Comparison of ENCODE assay signal across 8 mouse cellular contexts in genomic region chr3:108855371-108855770, GRCm38 (mm10). TPM values are rescaled to one million over a fixed set of nuclear protein-coding genes. Genes with fewer than 3 reads are reported as not detected.
DNase-seq lines count a peak whose midpoint lies in the region; ATAC-seq and TF ChIP-seq lines count a peak whose summit lies in the region.

No protein-coding gene starts in this region.

- H3K36me3 ChIP-seq in spleen, adult 2 months (ENCODE audit: control insufficient read depth, insufficient read depth, low read length), result no peaks in the 10 kb centered on the region
- H3K36me3 ChIP-seq in embryonic facial prominence, embryonic 10.5 days (replicated peaks), result no peaks in the 10 kb centered on the region
- H3K36me3 ChIP-seq in heart, embryonic 10.5 days, result no peaks in the 10 kb centered on the region

- no peaks in the 10 kb centered on the region for H3K27me3 ChIP-seq in spleen, adult 2 months (ENCODE audit: control insufficient read depth, insufficient read depth, low read length)
- 0 out of 2 replicates have a peak, but pooled peaks cover 6% of the 10 kb centered on the region for H3K27me3 ChIP-seq in embryonic facial prominence, embryonic 10.5 days (replicated peaks; ENCODE audit: low read depth, poor library complexity, severe bottlenecking)
- no peaks in the 10 kb centered on the region for H3K27me3 ChIP-seq in heart, embryonic 10.5 days (ENCODE audit: insufficient read depth, poor library complexity, severe bottlenecking)

- ATAC-seq in megakaryocyte, adult 5-6 weeks (ENCODE audit: poor library complexity, severe bottlenecking), result peak; percentile 77

- peak overlapping the region; percentile 84 for H3K27ac ChIP-seq in spleen, adult 2 months (ENCODE audit: insufficient read depth, low read length)
- H3K27ac ChIP-seq in embryonic facial prominence, embryonic 10.5 days (replicated peaks), result peak overlapping the region; percentile 51
- peak overlapping the region; percentile 42 for H3K27ac ChIP-seq in heart, embryonic 10.5 days

- DNase-seq in spleen, adult 2 months (ENCODE audit: low read depth in 1 of 2, low spot score in 2 of 2), result no peak
- DNase-seq in spleen, postnatal 10 days (ENCODE audit: low spot score in 2 of 2), result no peak
- no peak for DNase-seq in embryonic facial prominence, embryonic 10.5 days (ENCODE audit: low spot score)
- peak; percentile 76 for DNase-seq in heart, embryonic 10.5 days (ENCODE audit: low spot score)
- DNase-seq in layer of hippocampus, postnatal 14 days (ENCODE audit: low spot score in 2 of 2), result peak; percentile 70 to 88
- DNase-seq in telencephalon, adult 2 months (ENCODE audit: low read depth, low spot score), result peak; percentile 95
- DNase-seq in kidney, adult 8-10 months, result no peak

- H3K4me1 ChIP-seq in spleen, adult 2 months (ENCODE audit: control insufficient read depth, insufficient read depth, insufficient read length), result peaks cover 3% of the 10 kb centered on the region; the same call in 1 of the 2 replicates
- H3K4me1 ChIP-seq in embryonic facial prominence, embryonic 10.5 days, result peaks cover 43% of the 10 kb centered on the region
- H3K4me1 ChIP-seq in heart, embryonic 10.5 days, result peaks cover 32% of the 10 kb centered on the region

- no peak overlapping the region for H3K4me3 ChIP-seq in spleen, adult 2 months (ENCODE audit: extremely low read depth, insufficient read depth, insufficient read length)
- H3K4me3 ChIP-seq in embryonic facial prominence, embryonic 10.5 days, result no peak overlapping the region
- no peak overlapping the region for H3K4me3 ChIP-seq in heart, embryonic 10.5 days

- H3K9me3 ChIP-seq in embryonic facial prominence, embryonic 10.5 days, result no peaks in the 10 kb centered on the region
- no peaks in the 10 kb centered on the region for H3K9me3 ChIP-seq in heart, embryonic 10.5 days

- TF ChIP-seq CTCF in spleen, adult 2 months (IDR thresholded peaks at IDR 0.05; ENCODE audit: extremely low read depth, insufficient read depth, insufficient read length, insufficient replicate concordance), result no peak

- WGBS in spleen, adult 2 months, result 68% methylated on average over 12 of the region's 12 CpGs
- 63% methylated on average over 12 of the region's 12 CpGs for WGBS in embryonic facial prominence, embryonic 10.5 days
- WGBS in heart, embryonic 10.5 days, result 42% methylated on average over 12 of the region's 12 CpGs

- TF ChIP-seq POLR2A in spleen, adult 2 months (IDR thresholded peaks at IDR 0.05; ENCODE audit: low read depth, low read length), result no peak

RNA-seq across cellular contexts. Expression of gene Stxbp3, which starts 15.0 kb away (rescaled TPM):
- 6.0 and 6.9 TPM in 2 replicates for polyA plus RNA-seq in spleen, adult 2 months (2012; rRNA removed)
- polyA plus RNA-seq in embryonic facial prominence, embryonic 10.5 days (2016; fragmentation: Nextera tagmentation; extraction: Ambion mirVana), result 22.4 and 23.1 TPM in 2 replicates
- 29.4 and 30.8 TPM in 2 replicates for polyA plus RNA-seq in heart, embryonic 10.5 days (2016; fragmentation: Nextera tagmentation; extraction: Ambion mirVana)
- total RNA-seq in layer of hippocampus, postnatal 14 days (2021), result 10 to 100 TPM; 26.7 to 33.5 TPM
- total RNA-seq in megakaryocyte, adult 5-6 weeks (2015), result 58.2 and 59.6 TPM in 2 replicates
- 50.4 and 51.9 TPM in 2 replicates for total RNA-seq in megakaryocyte, adult 5-6 weeks (2017)

RNA-seq across cellular contexts. Expression of gene Fndc7, which starts 34.4 kb away (rescaled TPM):
- polyA plus RNA-seq in spleen, adult 2 months (2012; rRNA removed), result 1.7 and 2.0 TPM in 2 replicates
- 0.34 TPM in 1 of 2 replicates, not detected in the other for polyA plus RNA-seq in embryonic facial prominence, embryonic 10.5 days (2016; fragmentation: Nextera tagmentation; extraction: Ambion mirVana)
- polyA plus RNA-seq in heart, embryonic 10.5 days (2016; fragmentation: Nextera tagmentation; extraction: Ambion mirVana), result 0.21 and 0.26 TPM in 2 replicates
- total RNA-seq in layer of hippocampus, postnatal 14 days (2021), result under 1 TPM in 1 of 2 experiments, not detected in 1; 0.12 TPM
- 0.07 TPM in 1 of 2 replicates, not detected in the other for total RNA-seq in megakaryocyte, adult 5-6 weeks (2015)
- 0.12 and 0.44 TPM in 2 replicates for total RNA-seq in megakaryocyte, adult 5-6 weeks (2017)

RNA-seq across cellular contexts. Expression of gene Prpf38b, which starts 56.2 kb away (rescaled TPM):
- 61.4 and 111 TPM in 2 replicates for polyA plus RNA-seq in spleen, adult 2 months (2012; rRNA removed)
- polyA plus RNA-seq in embryonic facial prominence, embryonic 10.5 days (2016; fragmentation: Nextera tagmentation; extraction: Ambion mirVana), result 77.1 and 80.7 TPM in 2 replicates
- 56.4 and 64.3 TPM in 2 replicates for polyA plus RNA-seq in heart, embryonic 10.5 days (2016; fragmentation: Nextera tagmentation; extraction: Ambion mirVana)
- 10 to 100 TPM; 46.4 to 52.6 TPM for total RNA-seq in layer of hippocampus, postnatal 14 days (2021)
- 108 and 110 TPM in 2 replicates for total RNA-seq in megakaryocyte, adult 5-6 weeks (2015)
- 197 and 206 TPM in 2 replicates for total RNA-seq in megakaryocyte, adult 5-6 weeks (2017)

Comparison
In these comparisons a context has a peak if more than half of its experiments do, and no peak if none do; other contexts are left out.
1. DNase-seq: peak in heart, embryonic 10.5 days (single experiment), layer of hippocampus, postnatal 14 days (2 of 2) and telencephalon, adult 2 months (single experiment); none in spleen, adult 2 months (0 of 2), spleen, postnatal 10 days (0 of 2), embryonic facial prominence, embryonic 10.5 days (single experiment) and kidney, adult 8-10 months (0 of 2).
2. Peak in every context shown above with its lines, with median percentiles within 50 percentile points of each other: H3K27ac ChIP-seq.